Mouse (Mus musculus) spleen, adult 2 months (tissue): ENCODE data around the gene Wwtr1.

Source experiments
- CTCF ChIP-seq: fragments of 200-500 bp; IDR thresholded peaks from 2 replicates; pipeline ENCODE4 v1.5.1; 2011; ENCODE audit warnings: mild to moderate bottlenecking, inconsistent platforms; ENCODE audit not compliant: insufficient read depth, insufficient read length, insufficient replicate concordance; ENCODE audit errors: extremely low read depth
- POLR2A ChIP-seq: fragments of 200-500 bp; IDR thresholded peaks from 2 replicates; pipeline ENCODE4 v1.6.1; 2011; ENCODE audit warnings: low read depth, low read length, inconsistent platforms

GRCm38 (mm10) chr3:57425089-57425730, 150.5 kb downstream of the Wwtr1 start, which contains the start of gene Tm4sf4:
- TF ChIP-seq POLR2A (no peak), CTCF (no peak)
